Mouse (Mus musculus) liver, postnatal 0 days (tissue): ENCODE results near the gene Aars.
"Not testable (repeated sequence)": the region's sequence is repeated elsewhere in the genome, so short reads cannot be mapped to it uniquely, and the experiment has no call there.

ENCODE experiments used
- CTCF ChIP-seq: sonication (generic); IDR thresholded peaks from 2 replicates; pipeline ENCODE4 v1.5.1; 2016; ENCODE audit warnings: antibody characterized with exemption, low read depth
- EP300 ChIP-seq: IDR thresholded peaks from 2 replicates; pipeline ENCODE4 v1.6.1; 2016; ENCODE audit warnings: antibody characterized with exemption, low read depth, mild to moderate bottlenecking

- not testable (repeated sequence) for TF ChIP-seq CTCF, EP300
Measured at GRCm38 (mm10) chr8:111083936-111084335, 51.0 kb downstream of the Aars start.
